Mouse (Mus musculus) CH12.LX (cell line): Measurements from ENCODE around the gene Olfr643. TPM values are rescaled to one million over a fixed set of nuclear protein-coding genes. Genes with fewer than 3 reads are reported as not detected.
A peak's percentile ranks its signal among the peaks of the same experiment; 100 is the strongest.

ENCODE experiments used
- DNase-seq: peaks from one replicate; pipeline ENCODE4 v3.0.0-alpha.2; 2013; ENCODE audit errors: extremely low read depth
- H3K27ac ChIP-seq: 2 replicates; pipeline ENCODE4 v1.5.1; 2012; ENCODE audit warnings: low read depth, mild to moderate bottlenecking, control low read depth, moderate library complexity; ENCODE audit not compliant: insufficient read depth
- H3K27me3 ChIP-seq: replicated peaks from 2 replicates; pipeline ENCODE3; 2012; ENCODE audit warnings: inconsistent platforms
- H3K36me3 ChIP-seq, 2 experiments: replicated peaks in 1 of 2; 2 replicates each; pipeline versions ENCODE3 to v1.6.1; 2012; ENCODE audit warnings: inconsistent platforms in 1 of 2, low read length in 1 of 2, mild to moderate bottlenecking in 1 of 2, mixed read lengths in 1 of 2, moderate library complexity in 1 of 2; ENCODE audit not compliant: control insufficient read depth in 1 of 2, insufficient read depth in 1 of 2
- H3K4me1 ChIP-seq, 2 experiments: 2 replicates each; pipeline ENCODE4 v1.6.1; 2012; ENCODE audit warnings: inconsistent platforms in 1 of 2, moderate library complexity in 1 of 2; ENCODE audit not compliant: insufficient read depth in 2 of 2, control insufficient read depth in 1 of 2
- H3K4me2 ChIP-seq: 2 replicates; pipeline ENCODE4 v1.6.1; 2012; ENCODE audit warnings: low read depth, mild to moderate bottlenecking, control low read depth; ENCODE audit not compliant: poor library complexity, insufficient read depth, severe bottlenecking
- H3K4me3 ChIP-seq, 3 experiments: fragments of 150-350 bp in 1 of 3; sonication (generic) in 1 of 3; replicated peaks in 1 of 3; 2 replicates each; pipeline versions ENCODE3 to v1.5.1; 2011 to 2012; ENCODE audit warnings: low read depth in 2 of 3, low read length in 2 of 3, mild to moderate bottlenecking in 2 of 3, moderate library complexity in 2 of 3, control low read depth in 1 of 3, improper control_type of control experiment in 1 of 3, inconsistent platforms in 1 of 3, mixed read lengths in 1 of 3; ENCODE audit not compliant: poor library complexity in 1 of 3
- H3K79me2 ChIP-seq: replicated peaks from 2 replicates; pipeline ENCODE4 v1.6.1; 2012; ENCODE audit warnings: mild to moderate bottlenecking, moderate library complexity; ENCODE audit not compliant: control insufficient read depth, poor library complexity, insufficient read depth, severe bottlenecking; ENCODE audit errors: extremely low read depth
- H3K9ac ChIP-seq: 2 replicates; pipeline ENCODE4 v1.6.1; 2012; ENCODE audit warnings: low read depth, mild to moderate bottlenecking, control low read depth, moderate library complexity; ENCODE audit not compliant: insufficient read depth
- H3K9me3 ChIP-seq: replicated peaks from 2 replicates; pipeline ENCODE3; 2012; ENCODE audit warnings: low read length, inconsistent platforms, mixed read lengths
- BHLHE40 ChIP-seq: IDR thresholded peaks from 2 replicates; pipeline ENCODE4 v1.6.1; 2011; ENCODE audit warnings: mild to moderate bottlenecking, low read depth, low read length, improper control_type of control experiment
- CTCF ChIP-seq, 2 experiments: IDR thresholded peaks in 1 of 2; conservative IDR thresholded peaks in 1 of 2; 2 replicates each; pipeline ENCODE4 v1.5.1; 2011 to 2012; ENCODE audit warnings: low read depth in 2 of 2, low read length in 2 of 2, improper control_type of control experiment in 1 of 2, inconsistent platforms in 1 of 2, mild to moderate bottlenecking in 1 of 2, moderate library complexity in 1 of 2
- E2F4 ChIP-seq: IDR thresholded peaks from 2 replicates; pipeline ENCODE4 v1.6.1; 2011; ENCODE audit warnings: low read depth, low read length, improper control_type of control experiment; ENCODE audit not compliant: insufficient replicate concordance
- IRF4 ChIP-seq: IDR thresholded peaks from 2 replicates; pipeline ENCODE4 v1.6.1; 2014; ENCODE audit warnings: low read depth, mild to moderate bottlenecking, inconsistent platforms, low read length, improper control_type of control experiment
- KAT2A ChIP-seq: IDR thresholded peaks from 2 replicates; pipeline ENCODE4 v1.6.1; 2012; ENCODE audit warnings: low read length, improper control_type of control experiment, inconsistent platforms; ENCODE audit not compliant: insufficient replicate concordance
- MAFK ChIP-seq: IDR thresholded peaks from 2 replicates; pipeline ENCODE4 v1.6.1; 2011; ENCODE audit warnings: low read length, improper control_type of control experiment; ENCODE audit not compliant: insufficient replicate concordance
- MAX ChIP-seq: IDR thresholded peaks from 2 replicates; pipeline ENCODE4 v1.6.1; 2011; ENCODE audit warnings: low read length, improper control_type of control experiment
- MEF2A ChIP-seq: IDR thresholded peaks from 2 replicates; pipeline ENCODE4 v1.6.1; 2014; ENCODE audit warnings: low read depth, mild to moderate bottlenecking, inconsistent platforms, low read length, improper control_type of control experiment, borderline replicate concordance
- MYC ChIP-seq: IDR thresholded peaks from 2 replicates; pipeline ENCODE4 v1.6.1; 2011; ENCODE audit warnings: low read depth, mild to moderate bottlenecking, improper control_type of control experiment, low read length
- POLR2A ChIP-seq: IDR thresholded peaks from 2 replicates; pipeline ENCODE4 v1.6.1; 2011; ENCODE audit warnings: low read depth, mild to moderate bottlenecking, improper control_type of control experiment, low read length
- RAD21 ChIP-seq: IDR thresholded peaks from 2 replicates; pipeline ENCODE4 v1.6.1; 2011; ENCODE audit warnings: low read depth, mild to moderate bottlenecking, low read length, improper control_type of control experiment, moderate library complexity
- RCOR1 ChIP-seq: conservative IDR thresholded peaks from 2 replicates; pipeline ENCODE4 v1.6.1; 2012; ENCODE audit warnings: low read depth, mild to moderate bottlenecking, inconsistent platforms, low read length, improper control_type of control experiment
- SIN3A ChIP-seq: IDR thresholded peaks from 2 replicates; pipeline ENCODE4 v1.6.1; 2012; ENCODE audit warnings: low read length, improper control_type of control experiment, inconsistent platforms
- ZMIZ1 ChIP-seq: IDR thresholded peaks from 2 replicates; pipeline ENCODE4 v1.6.1; 2012; ENCODE audit warnings: low read depth, mild to moderate bottlenecking, inconsistent platforms, low read length, improper control_type of control experiment
- ZNF384 ChIP-seq: IDR thresholded peaks from 2 replicates; pipeline ENCODE4 v1.6.1; 2012; ENCODE audit warnings: low read depth, low read length, improper control_type of control experiment, inconsistent platforms
- dilution Hi-C: fragments of 300-500 bp; cut with MboI; formaldehyde crosslinking; loops from 2 replicates; pipeline ENCODE4 v1.14.3; 2020; ENCODE audit warnings: low sequenced_read_pairs; ENCODE audit not compliant: extremely low pct_unique_long_range_greater_than_20kb, extremely low pct_ligation_motif_present
- in situ Hi-C: fragments of 300-500 bp; cut with MboI; formaldehyde crosslinking; loops from 3 replicates; pipeline ENCODE4 v1.14.3; 2019; ENCODE audit warnings: low sequenced_read_pairs, low pct_ligation_motif_present, low pct_unique_long_range_greater_than_20kb, mixed read lengths
- polyA plus RNA-seq: library from polyadenylated mRNA; unstranded; fragments of >175 nt; gene quantifications from 2 replicates; pipeline ENCODE4 v1.2.1, GENCODE M21; 2012; ENCODE audit warnings: low read depth; ENCODE audit not compliant: insufficient read length
- total RNA-seq, 2 experiments: library from RNA; depleted of rRNA; stranded (reverse); fragments of 300-350 nt in 1 of 2; fragments of >200 nt in 1 of 2; gene quantifications; 2 replicates each; pipeline ENCODE4 v1.2.3; 2012 to 2014

The Olfr643 gene
- total and polyA plus RNA-seq, 3 experiments = not detected

GRCm38 (mm10) chr7:104104757-104104972 is 32.5 kb downstream of the Olfr643 start, which contains the start of gene Olfr646:
Gene Olfr646 (plus strand): TSS chr7:104104873.
- H3K27ac ChIP-seq = no peak within 1 kb of the TSS
- peak within 1 kb of the TSS; percentile 31 for H3K4me2 ChIP-seq
- H3K4me1 ChIP-seq = no peaks in the 10 kb centered on the region
- dilution Hi-C loops = no loop called here
- H3K4me3 ChIP-seq = no peak within 1 kb of the TSS
- no peaks in the 10 kb centered on the region for H3K79me2 ChIP-seq
- DNase-seq = no peak
- in situ Hi-C loops = no loop called here
- H3K9me3 ChIP-seq = no peaks in the 10 kb centered on the region
- H3K27me3 ChIP-seq = no peaks in the 10 kb centered on the region
- no peak within 1 kb of the TSS for H3K9ac ChIP-seq
- no peaks in the 10 kb centered on the region for H3K36me3 ChIP-seq
- no peak for TF ChIP-seq RCOR1
- TF ChIP-seq CTCF (conservative IDR thresholded peaks at IDR 0.05 in 1 of 2, IDR thresholded peaks at IDR 0.05 in 1 of 2; ENCODE audit: low read depth in 2 of 2, low read length in 2 of 2) = no peak
- TF ChIP-seq IRF4 = no peak
- no peak for TF ChIP-seq MEF2A
- TF ChIP-seq E2F4 = no peak
- no peak for TF ChIP-seq SIN3A

DNA sequence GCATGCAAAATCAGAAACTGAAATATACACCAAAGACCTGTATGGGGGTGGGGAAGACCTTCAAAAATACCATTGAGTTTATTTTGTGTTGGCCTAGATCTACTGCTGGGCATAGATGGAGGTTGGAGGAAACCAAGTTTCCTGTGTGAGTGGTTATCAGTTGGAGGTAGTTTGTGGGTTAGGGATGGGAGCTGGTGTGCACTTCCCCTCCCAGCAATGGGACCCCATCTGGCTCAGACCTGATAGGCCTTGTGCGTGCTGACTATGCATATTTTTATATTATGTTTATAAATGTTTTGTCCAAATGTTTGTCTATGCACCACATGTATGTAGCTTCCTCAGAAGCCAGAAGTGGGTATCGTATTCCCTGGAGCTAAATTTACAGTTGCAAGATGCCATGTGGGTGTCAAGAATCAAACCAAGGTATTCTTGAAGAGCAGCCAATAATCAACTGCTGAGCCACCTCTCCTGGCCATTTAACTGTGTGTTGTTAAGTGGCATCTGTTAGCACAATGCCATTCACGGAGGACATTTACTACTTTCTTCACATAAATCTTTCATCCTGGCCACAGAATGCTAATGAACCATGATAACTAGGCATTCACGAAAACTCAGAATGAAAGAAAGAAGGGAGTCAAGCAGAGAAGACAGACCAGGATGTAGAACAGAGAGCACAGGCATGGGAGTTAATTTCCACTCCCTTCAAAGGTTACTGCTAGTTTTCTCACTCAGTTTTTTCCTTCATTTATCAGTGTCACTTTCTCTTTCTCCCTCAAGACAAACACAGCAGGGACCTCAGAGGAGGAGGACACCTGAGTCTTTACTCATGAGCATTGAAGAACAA is 33.1 kb downstream of the Olfr643 start:
- Histone ChIP-seq H3K9me3 (no peaks in the 10 kb centered on the region), H3K4me2 (no peak overlapping the region), H3K9ac (no peak overlapping the region), H3K79me2 (no peaks in the 10 kb centered on the region), H3K36me3 (no peaks in the 10 kb centered on the region), H3K4me3 (no peak overlapping the region), H3K4me1 (no peaks in the 10 kb centered on the region), H3K27ac (no peak overlapping the region), H3K27me3 (no peaks in the 10 kb centered on the region)
- dilution Hi-C loops (no loop called here), in situ Hi-C loops (no loop called here)
- TF ChIP-seq MAFK (0 out of 2 replicates have a peak, but pooled peaks have one; percentile 23), MAX (no peak)
- DNase-seq = no peak

- Histone ChIP-seq H3K4me1 (peaks cover 0 to 5% of the 10 kb centered on the region in 2 experiments; a peak in 1 of 4 replicates), H3K36me3 (no peaks in the 10 kb centered on the region), H3K27ac (no peak within 1 kb of the TSS), H3K9me3 (no peaks in the 10 kb centered on the region), H3K4me2 (no peak within 1 kb of the TSS), H3K79me2 (no peaks in the 10 kb centered on the region), H3K9ac (no peak within 1 kb of the TSS), H3K4me3 (no peak within 1 kb of the TSS), H3K27me3 (no peaks in the 10 kb centered on the region)
- no peak for DNase-seq
- no peak for TF ChIP-seq IRF4
- no peak for TF ChIP-seq ZMIZ1
- TF ChIP-seq BHLHE40 = no peak
- TF ChIP-seq MYC = no peak
- no peak for TF ChIP-seq RAD21
- TF ChIP-seq ZNF384 = no peak
- no peak for TF ChIP-seq POLR2A
- no peak for TF ChIP-seq SIN3A
- TF ChIP-seq KAT2A = no peak
- in situ Hi-C loops = no loop called here
- dilution Hi-C loops = no loop called here
Measured at GRCm38 (mm10) chr7:104085365-104085764, 51.8 kb downstream of the Olfr643 start, which contains the start of gene Olfr645. Gene Olfr645 (minus strand): TSS chr7:104085465.
